Mouse (Mus musculus) forebrain, embryonic 13.5 days (tissue): ENCODE measurements at regions not wholly inside any gene's neighbourhood (a gene's known extent, or its start where the extent isn't known, plus 50 kb on each side); places are given as distances from the start of the nearest gene placed in this dataset.
A peak's percentile ranks its signal among the peaks of the same experiment; 100 is the strongest.

ENCODE experiments used
- ATAC-seq: fragments of 200-750 bp; cut with Nextera tagmentation; 2 replicates; pipeline ENCODE4 v1.8.0; 2017
- H3K27ac ChIP-seq: fragments of 300-500 bp; sonication (generic); 2 replicates; pipeline ENCODE4 v1.5.1; 2015; ENCODE audit warnings: inconsistent platforms, mild to moderate bottlenecking, moderate library complexity
- H3K27me3 ChIP-seq: fragments of 300-500 bp; sonication (generic); 2 replicates; pipeline ENCODE4 v1.6.1; 2015; ENCODE audit warnings: mild to moderate bottlenecking, inconsistent platforms
- H3K36me3 ChIP-seq: fragments of 300-500 bp; sonication (generic); 2 replicates; pipeline ENCODE4 v1.6.1; 2015; ENCODE audit warnings: mild to moderate bottlenecking, inconsistent platforms; ENCODE audit not compliant: poor library complexity, severe bottlenecking
- H3K4me1 ChIP-seq: fragments of 300-500 bp; sonication (generic); 2 replicates; pipeline ENCODE4 v1.6.1; 2015; ENCODE audit warnings: inconsistent platforms
- H3K4me2 ChIP-seq: fragments of 300-500 bp; sonication (generic); 2 replicates; pipeline ENCODE4 v1.6.1; 2015; ENCODE audit warnings: inconsistent platforms, mild to moderate bottlenecking, moderate library complexity
- H3K4me3 ChIP-seq: fragments of 300-500 bp; sonication (generic); 2 replicates; pipeline ENCODE4 v1.5.1; 2015; ENCODE audit warnings: mild to moderate bottlenecking, inconsistent platforms
- H3K9ac ChIP-seq: fragments of 300-500 bp; sonication (generic); 2 replicates; pipeline ENCODE4 v1.6.1; 2015; ENCODE audit warnings: mild to moderate bottlenecking, inconsistent platforms
- H3K9me3 ChIP-seq: fragments of 300-500 bp; sonication (generic); replicated peaks from 2 replicates; pipeline ENCODE4 v1.6.1; 2016; ENCODE audit warnings: inconsistent platforms
- WGBS: fragments of 180-500 bp; shearing (Covaris S2); methylation state at CpG from one replicate; pipeline ENCODE4 v1.1.7; 2015; 5-methylcytosine and 5-hydroxymethylcytosine counted together

DNA sequence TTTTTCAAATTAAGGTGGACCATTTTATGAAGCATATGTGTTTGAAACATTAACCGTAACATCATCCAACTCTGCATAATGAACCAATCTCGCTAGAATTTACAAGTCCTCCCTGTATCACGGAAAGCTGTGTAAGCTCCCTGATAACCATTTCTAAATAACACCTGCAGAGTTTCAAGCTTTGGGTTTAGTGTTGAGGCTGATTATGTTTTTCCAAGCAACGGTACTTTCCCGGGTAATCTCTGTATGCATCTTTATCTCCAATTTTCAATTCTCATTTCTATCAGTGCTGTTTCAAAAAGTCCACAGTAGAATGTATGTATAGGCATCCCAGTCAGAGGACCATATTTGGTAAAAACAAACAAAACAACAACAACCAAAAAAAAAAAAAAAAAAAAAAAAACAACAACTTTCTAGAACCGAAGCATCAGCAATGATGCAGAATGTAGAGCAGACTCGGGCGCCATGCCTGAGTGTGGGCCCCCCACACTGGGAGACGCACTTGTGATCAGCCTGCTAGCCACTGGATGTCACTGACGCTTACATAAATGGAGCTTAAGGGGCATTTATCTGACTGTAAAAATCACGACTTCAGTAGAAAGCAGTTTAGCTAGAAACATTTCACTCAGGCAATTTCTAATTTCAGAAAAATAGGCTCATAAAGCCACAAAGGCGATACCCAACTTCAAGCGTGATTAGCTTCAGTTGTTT is 464.7 kb downstream of the Gtdc1 start:
- Histone ChIP-seq H3K9ac (no peak overlapping the region), H3K9me3 (no peaks in the 10 kb centered on the region), H3K4me3 (no peak overlapping the region), H3K27ac (no peak overlapping the region), H3K4me1 (peaks cover 17% of the 10 kb centered on the region), H3K4me2 (no peak overlapping the region), H3K27me3 (no peaks in the 10 kb centered on the region), H3K36me3 (no peaks in the 10 kb centered on the region)
- no peak for ATAC-seq
- WGBS, result 86% methylated on average over 13 of the region's 13 CpGs

DNA sequence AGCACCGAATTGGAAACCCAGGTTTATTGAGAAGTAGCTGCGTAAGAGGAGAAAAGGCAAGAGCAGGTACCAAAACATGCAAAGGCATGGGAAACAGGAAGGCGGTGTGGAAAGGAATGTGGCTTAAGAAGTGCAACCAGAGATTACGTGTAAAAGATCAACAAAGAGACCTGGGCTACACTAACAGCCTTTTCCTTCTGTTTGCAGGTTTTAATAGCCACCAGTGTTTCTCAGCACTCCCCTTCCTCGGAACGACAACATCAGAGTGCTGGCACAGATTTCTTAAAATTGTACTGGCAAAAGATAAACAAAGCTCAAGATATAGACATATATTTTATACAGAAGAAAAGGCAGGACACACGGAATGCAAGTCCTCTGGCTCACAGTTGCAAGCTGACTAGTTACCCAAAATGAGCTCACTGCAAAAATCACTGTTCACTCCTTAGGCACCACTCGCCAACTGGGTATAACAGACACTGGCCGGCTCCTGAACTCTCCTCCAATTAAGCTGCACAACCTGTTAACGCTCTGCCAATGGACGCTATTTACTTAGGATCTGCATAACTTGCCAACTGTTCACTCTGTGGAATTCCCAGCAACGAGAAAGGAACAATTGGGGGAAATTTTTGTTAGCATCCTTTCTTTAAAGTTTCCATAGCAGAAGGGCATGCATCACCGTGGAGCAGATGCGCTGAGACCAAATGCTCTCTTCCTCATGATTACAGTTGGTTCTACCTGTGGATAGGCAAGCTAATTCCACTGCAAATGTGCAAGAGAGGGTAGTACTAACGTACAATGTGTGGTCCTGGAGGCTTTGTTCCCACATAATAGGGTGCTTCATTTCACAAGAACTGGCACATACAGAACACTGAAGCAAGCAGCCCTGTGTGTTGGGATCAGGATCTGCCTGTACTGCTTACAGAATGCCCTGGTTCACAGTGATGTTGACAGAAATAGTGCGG is 465.9 kb downstream of the Gtdc1 start:
- Histone ChIP-seq H3K9ac (no peak overlapping the region), H3K27ac (peak overlapping the region; percentile 57; the same call in 1 of the 2 replicates), H3K4me3 (no peak overlapping the region), H3K4me2 (peak overlapping the region; percentile 32), H3K36me3 (no peaks in the 10 kb centered on the region), H3K4me1 (peaks cover 17% of the 10 kb centered on the region), H3K27me3 (no peaks in the 10 kb centered on the region), H3K9me3 (no peaks in the 10 kb centered on the region)
- 44% methylated on average over 16 of the region's 16 CpGs for WGBS
- peak; percentile 87 for ATAC-seq

DNA sequence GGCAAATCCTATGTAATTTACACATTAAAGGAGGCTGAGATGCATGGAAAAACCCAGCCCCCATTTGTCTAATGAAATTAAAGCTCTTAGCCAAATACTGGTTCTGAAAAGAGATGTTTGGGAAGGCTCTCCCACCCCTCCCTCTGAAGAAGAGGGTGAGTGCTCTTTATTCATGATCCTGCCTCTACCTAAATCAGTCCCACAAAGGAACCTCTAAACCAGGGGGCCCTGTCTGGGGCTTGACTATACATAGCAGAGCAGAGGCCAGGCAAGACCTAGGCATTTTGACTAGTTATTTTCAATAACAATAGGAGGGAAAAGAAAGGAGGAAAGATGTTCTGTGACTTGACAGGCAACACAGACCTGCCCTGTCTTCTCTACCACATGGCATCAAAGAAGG is 478.0 kb downstream of the Gtdc1 start:
- Histone ChIP-seq H3K4me2 (no peak overlapping the region), H3K27me3 (no peaks in the 10 kb centered on the region), H3K4me1 (peaks cover 9% of the 10 kb centered on the region), H3K36me3 (no peaks in the 10 kb centered on the region), H3K27ac (no peak overlapping the region), H3K9ac (no peak overlapping the region), H3K4me3 (no peak overlapping the region), H3K9me3 (no peaks in the 10 kb centered on the region)
- ATAC-seq, result 0 out of 2 replicates have a peak, but pooled peaks have one; percentile 48
